Mouse (Mus musculus): Measurements from ENCODE around the gene Sorl1.
A peak's percentile ranks its signal among the peaks of the same experiment; 100 is the strongest.
"Not testable (repeated sequence)": the region's sequence is repeated elsewhere in the genome, so short reads cannot be mapped to it uniquely, and the experiment has no call there.

Sorl1 gene

DNA sequence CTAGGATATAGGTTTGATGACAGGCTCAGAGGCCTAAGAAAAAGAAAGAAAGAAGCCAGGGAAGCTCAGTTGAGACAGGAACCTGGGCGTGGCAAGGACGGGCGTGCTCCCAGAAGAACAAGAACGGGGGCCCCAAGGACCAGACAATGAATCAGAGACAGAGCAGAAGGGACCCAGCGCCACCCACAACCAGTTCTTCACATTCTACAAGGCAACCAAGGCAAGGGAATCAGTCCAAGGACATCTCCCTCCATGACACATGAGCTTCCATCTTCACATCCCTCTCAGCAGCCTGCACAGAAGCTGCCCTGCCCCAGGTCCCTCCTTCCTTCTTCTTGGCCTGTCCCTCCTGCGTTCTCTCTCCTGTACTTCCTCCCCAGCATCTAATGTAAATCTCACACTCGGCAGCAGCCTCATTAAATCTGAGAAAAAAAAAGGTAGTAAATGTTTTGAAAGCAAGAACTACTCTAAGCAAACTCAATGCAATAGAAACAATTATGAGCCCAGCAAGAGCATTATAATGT, 30.0 kb downstream of the Sorl1 start:
- DNase-seq (ENCODE audit: low spot score in 2 of 2) = peak; percentile 41 to 56

GRCm38 (mm10) chr9:42092749-42093148, 31.3 kb downstream of the Sorl1 start:
- no peak for DNase-seq (ENCODE audit: low spot score in 2 of 2)

GRCm38 (mm10) chr9:42091561-42091960, 32.5 kb downstream of the Sorl1 start:
- no peak for DNase-seq (ENCODE audit: low spot score in 2 of 2)

DNA sequence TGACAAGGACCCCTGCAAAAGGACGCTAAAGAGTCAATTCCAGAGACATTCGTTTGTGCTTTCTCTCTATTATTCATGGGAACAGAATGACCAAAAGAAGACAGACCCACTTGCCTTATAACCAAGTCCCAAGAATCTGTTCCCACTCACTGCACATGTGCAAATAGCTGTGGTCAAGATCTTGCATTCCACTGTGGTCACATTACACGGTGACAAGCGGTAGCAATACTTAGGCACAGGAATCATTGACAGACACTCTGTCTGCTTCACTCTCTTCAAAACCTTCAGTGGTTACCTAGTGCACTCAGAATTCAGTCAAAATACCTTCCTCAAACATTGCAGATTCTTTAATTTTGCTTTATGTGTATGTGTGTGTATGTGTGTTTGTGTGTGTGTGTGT, 36.2 kb downstream of the Sorl1 start:
- no peak for DNase-seq (ENCODE audit: low spot score in 2 of 2)

GRCm38 (mm10) chr9:42085970-42086369, 38.1 kb downstream of the Sorl1 start:
- DNase-seq (ENCODE audit: low spot score in 2 of 2) = no peak

- DNase-seq (ENCODE audit: low spot score in 2 of 2) = peak; percentile 81 to 92
These were observed 40.4 kb downstream of the Sorl1 start for GRCm38 (mm10) chr9:42083661-42084067.

DNA sequence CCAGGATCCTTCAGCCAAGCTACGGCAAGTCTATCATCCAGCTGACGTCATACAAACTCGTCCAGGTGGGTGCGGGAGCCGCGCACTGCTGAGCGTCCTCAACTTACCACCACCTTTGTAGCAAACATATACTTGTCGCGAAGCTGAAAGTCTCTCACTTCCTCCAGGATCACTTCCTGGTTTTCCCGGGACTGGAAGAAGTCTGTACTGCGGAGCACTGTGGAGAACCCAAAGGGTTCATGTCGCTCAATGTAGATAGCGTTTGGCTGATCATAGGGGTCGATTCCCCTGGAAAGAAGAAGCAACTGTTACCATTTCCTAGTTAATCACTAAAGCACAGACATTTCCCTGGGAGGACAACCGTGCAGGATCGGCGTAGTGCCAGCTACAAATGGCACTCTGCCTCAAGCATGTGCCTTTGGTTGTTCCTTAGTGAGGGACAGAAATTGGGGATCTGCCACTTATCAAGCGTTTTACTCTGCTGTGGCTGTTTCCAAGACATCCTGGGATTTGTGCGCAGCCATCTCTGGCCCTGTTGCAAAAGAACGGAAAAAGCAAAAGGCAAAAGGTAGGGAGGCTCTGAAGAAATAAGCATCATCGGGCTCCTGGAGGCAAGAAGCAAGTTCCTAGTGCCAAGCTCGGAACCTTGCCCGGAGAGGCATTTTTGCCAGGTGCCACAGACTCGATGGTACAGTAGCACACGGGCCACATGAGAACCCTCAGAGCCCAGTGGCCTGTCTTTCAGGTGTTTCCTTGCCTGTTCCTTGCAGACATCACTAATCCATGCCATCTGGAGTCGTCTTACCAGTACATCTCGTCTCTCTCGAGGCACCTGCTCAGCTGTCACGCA, 42.2 kb downstream of the Sorl1 start:
- DNase-seq (ENCODE audit: low spot score in 2 of 2) = no peak

DNA sequence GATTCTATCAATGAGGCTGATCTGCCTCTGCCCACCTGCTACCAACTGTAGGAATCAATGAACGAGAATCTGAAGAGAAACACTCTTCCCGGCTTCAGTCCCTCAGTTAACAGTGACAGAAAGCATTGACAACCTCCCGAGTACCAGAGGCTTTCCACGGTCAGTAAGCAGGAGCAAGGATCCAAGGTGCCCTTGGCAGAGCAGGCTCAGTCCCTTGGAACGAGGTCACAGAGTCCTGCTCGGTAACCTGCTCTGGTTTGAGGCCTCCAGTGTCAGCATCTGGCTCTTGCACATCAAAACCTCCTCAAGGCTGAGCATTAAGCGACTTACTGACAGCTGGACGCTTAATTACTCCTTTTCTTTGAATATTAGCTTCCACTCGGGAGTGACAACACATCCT, 43.4 kb downstream of the Sorl1 start:
- DNase-seq (ENCODE audit: low spot score in 2 of 2) = no peak

DNA sequence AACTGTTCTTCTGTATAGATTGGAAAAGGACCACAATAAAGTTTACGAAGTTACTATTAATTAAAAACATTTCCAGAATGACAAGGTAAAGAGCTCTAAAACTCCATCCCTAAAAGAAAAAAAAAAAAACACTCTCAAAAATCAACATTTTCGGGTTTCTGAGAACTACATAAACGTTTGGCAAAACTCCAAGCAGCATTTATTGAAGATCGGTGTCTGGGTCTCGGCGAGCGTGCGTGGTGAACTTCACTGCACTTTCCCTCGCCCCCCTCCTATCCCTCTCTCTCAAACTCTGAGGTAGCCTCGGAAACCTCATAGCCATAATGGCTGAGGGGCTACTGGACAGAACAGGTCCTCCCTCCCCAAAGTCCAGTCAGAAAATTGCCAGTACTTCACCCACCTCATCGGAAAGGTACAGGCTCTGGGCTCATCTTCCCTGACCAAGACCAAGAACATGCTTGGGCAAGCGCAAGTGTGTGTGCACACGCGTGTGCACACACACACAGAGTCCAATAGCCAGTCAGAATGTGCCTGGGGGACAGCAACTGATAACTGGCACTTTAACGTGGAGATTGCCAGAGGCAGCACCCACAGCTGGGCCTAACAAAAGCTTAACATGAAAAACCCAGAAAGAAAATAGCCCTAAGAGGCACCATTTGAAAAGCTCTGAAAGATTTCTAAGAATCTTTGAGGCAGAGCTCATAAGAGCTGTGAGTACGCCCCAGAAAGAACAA, 46.8 kb downstream of the Sorl1 start:
- no peak for DNase-seq (ENCODE audit: low spot score in 2 of 2)

DNA sequence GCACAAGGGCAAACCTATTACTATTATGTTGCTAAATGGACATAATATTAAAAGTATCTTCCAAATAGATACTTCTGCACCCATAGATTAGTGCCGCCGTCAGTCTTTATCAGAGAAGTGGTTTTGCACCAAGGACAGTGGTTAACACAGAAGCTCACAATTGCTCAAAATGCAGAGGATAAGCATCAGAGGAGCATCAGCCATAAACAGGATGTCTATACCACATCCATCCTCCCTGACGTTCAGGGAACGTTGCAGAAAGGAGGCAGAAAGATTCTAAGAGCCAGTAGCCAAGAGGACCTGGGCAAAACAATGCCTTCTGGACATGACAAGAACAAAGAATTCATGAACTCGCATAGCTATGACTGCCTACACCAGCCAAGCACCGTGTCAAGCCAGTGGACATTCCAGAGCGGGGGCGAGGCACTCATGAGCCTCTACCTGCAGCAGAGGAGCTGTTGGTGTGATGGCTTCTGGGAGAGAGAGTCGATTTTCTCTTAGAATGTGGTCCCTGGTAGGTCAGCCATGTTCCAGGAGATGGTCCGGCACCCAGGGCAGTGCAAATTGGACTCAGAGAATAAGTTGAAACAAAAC, 47.7 kb downstream of the Sorl1 start:
- no peak for DNase-seq (ENCODE audit: low spot score in 2 of 2)

- no peak for DNase-seq (ENCODE audit: low spot score in 2 of 2)
These were observed 48.9 kb downstream of the Sorl1 start for GRCm38 (mm10) chr9:42075241-42075640.

GRCm38 (mm10) chr9:42072010-42072409, 52.1 kb downstream of the Sorl1 start:
- DNase-seq (ENCODE audit: low spot score in 2 of 2) = no peak

- DNase-seq (ENCODE audit: low spot score in 2 of 2) = no peak
These were observed 53.2 kb downstream of the Sorl1 start for GRCm38 (mm10) chr9:42070856-42071255.

- no peak for DNase-seq (ENCODE audit: low spot score in 2 of 2)
These were observed 54.6 kb downstream of the Sorl1 start for GRCm38 (mm10) chr9:42069471-42069870.

DNA sequence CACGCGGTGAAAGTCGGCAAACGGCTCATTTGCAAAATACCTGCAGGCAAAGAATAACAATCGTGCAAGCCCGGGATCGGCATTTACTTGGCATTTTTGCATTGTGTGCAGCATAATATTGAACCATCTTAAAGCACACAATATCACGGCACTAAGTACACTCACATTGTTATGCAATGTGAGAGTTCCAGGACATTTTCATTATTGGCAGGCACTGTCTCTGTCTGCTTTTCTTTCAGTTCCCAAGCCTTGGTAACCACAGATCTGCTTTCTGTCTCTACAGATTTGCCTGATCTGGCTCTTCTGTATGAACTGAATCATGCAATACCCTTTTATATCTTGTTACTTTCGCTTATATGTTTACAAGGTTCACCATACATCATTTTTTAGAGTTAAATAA, 56.1 kb downstream of the Sorl1 start:
- no peak for DNase-seq (ENCODE audit: low spot score in 2 of 2)

- no peak for DNase-seq (ENCODE audit: low spot score in 2 of 2)
These were observed 58.3 kb downstream of the Sorl1 start for GRCm38 (mm10) chr9:42065756-42066155.

GRCm38 (mm10) chr9:42063391-42063790, 60.7 kb downstream of the Sorl1 start:
- no peak for DNase-seq (ENCODE audit: low spot score in 2 of 2)

- DNase-seq (ENCODE audit: low spot score in 2 of 2) = no peak
These were observed 61.8 kb downstream of the Sorl1 start for GRCm38 (mm10) chr9:42062269-42062668.

DNA sequence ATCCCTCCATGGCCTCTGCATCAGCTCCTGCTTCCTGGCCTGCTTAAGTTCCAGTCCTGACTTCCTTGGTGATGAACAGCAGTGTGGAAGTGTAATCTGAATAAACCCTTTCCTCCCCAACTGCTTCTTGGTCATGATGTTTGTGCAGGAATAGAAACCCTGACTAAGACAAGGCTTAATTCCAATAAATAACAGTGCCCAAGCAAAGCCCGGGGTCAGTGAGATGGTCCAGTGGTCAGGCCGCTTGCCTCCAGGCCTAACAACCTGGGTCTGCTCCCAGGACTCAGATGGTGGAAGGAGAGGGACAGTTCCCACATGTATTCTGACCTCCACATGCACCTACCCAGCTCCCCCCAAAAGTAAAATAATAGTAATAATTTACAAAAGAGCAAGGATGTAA, 65.1 kb downstream of the Sorl1 start:
- not testable (repeated sequence) for DNase-seq (ENCODE audit: low spot score in 2 of 2)

- no peak for DNase-seq (ENCODE audit: low spot score in 2 of 2)
These were observed 67.5 kb downstream of the Sorl1 start for GRCm38 (mm10) chr9:42056591-42056990.

GRCm38 (mm10) chr9:42055378-42055777, 68.7 kb downstream of the Sorl1 start:
- DNase-seq (ENCODE audit: low spot score in 2 of 2) = peak in 1 of 2 experiments; percentile 48

All from right cerebral cortex, postnatal 36 days (tissue).